Mouse (Mus musculus): Measurements from ENCODE around the gene Hoxd4. TPM values are rescaled to one million over a fixed set of nuclear protein-coding genes. Genes with fewer than 3 reads are reported as not detected.
A peak's percentile ranks its signal among the peaks of the same experiment; 100 is the strongest.

Gene Hoxd4
- polyA plus RNA-seq, 1 experiment from 2014 or later = not detected

- Histone ChIP-seq H3K9me3 (no peaks in the 10 kb centered on the region), H3K4me3 (peak overlapping the region; percentile 29), H3K4me1 (peaks cover 17% of the 10 kb centered on the region), H3K4me2 (peak overlapping the region; percentile 46), H3K9ac (no peak overlapping the region), H3K27ac (no peak overlapping the region), H3K36me3 (no peaks in the 10 kb centered on the region), H3K27me3 (peaks cover 100% of the 10 kb centered on the region)
- 1% methylated on average over 42 of the region's 42 CpGs for WGBS
- ATAC-seq (ENCODE audit: insufficient number of reproducible peaks, insufficient read depth, low FRiP score, low TSS enrichment, low read depth) = no peak
Measured at GRCm38 (mm10) chr2:74735851-74736687, 24.3 kb downstream of the Hoxd4 start.

GRCm38 (mm10) chr2:74736688-74737577, 25.2 kb downstream of the Hoxd4 start:
- H3K4me3 ChIP-seq = peak overlapping the region; percentile 29
- no peaks in the 10 kb centered on the region for H3K36me3 ChIP-seq
- H3K4me1 ChIP-seq = peaks cover 17% of the 10 kb centered on the region
- no peaks in the 10 kb centered on the region for H3K9me3 ChIP-seq
- peaks cover 99% of the 10 kb centered on the region for H3K27me3 ChIP-seq
- no peak overlapping the region for H3K9ac ChIP-seq
- no peak for ATAC-seq (ENCODE audit: insufficient number of reproducible peaks, insufficient read depth, low FRiP score, low TSS enrichment, low read depth)
- peak overlapping the region; percentile 46; the same call in 1 of the 2 replicates for H3K4me2 ChIP-seq
- 2% methylated on average over 15 of the region's 15 CpGs for WGBS
- H3K27ac ChIP-seq = no peak overlapping the region

GRCm38 (mm10) chr2:74737578-74738070, 25.9 kb downstream of the Hoxd4 start:
- H3K36me3 ChIP-seq = no peaks in the 10 kb centered on the region
- WGBS = 3% methylated on average over 7 of the region's 7 CpGs
- H3K4me1 ChIP-seq = peaks cover 16% of the 10 kb centered on the region
- H3K4me3 ChIP-seq = no peak overlapping the region
- no peak for ATAC-seq (ENCODE audit: insufficient number of reproducible peaks, insufficient read depth, low FRiP score, low TSS enrichment, low read depth)
- H3K9ac ChIP-seq = no peak overlapping the region
- H3K4me2 ChIP-seq = no peak overlapping the region
- H3K9me3 ChIP-seq = no peaks in the 10 kb centered on the region
- H3K27me3 ChIP-seq = peaks cover 99% of the 10 kb centered on the region
- H3K27ac ChIP-seq = no peak overlapping the region

- Histone ChIP-seq H3K4me2 (no peak overlapping the region), H3K36me3 (no peaks in the 10 kb centered on the region), H3K9me3 (no peaks in the 10 kb centered on the region), H3K27ac (no peak overlapping the region), H3K4me1 (peaks cover 12% of the 10 kb centered on the region; the same call in 1 of the 2 replicates), H3K27me3 (peaks cover 98% of the 10 kb centered on the region), H3K4me3 (no peak overlapping the region), H3K9ac (no peak overlapping the region)
- 3% methylated on average over 20 of the region's 20 CpGs for WGBS
- ATAC-seq (ENCODE audit: insufficient number of reproducible peaks, insufficient read depth, low FRiP score, low TSS enrichment, low read depth) = no peak
Measured at GRCm38 (mm10) chr2:74738623-74739475, 27.1 kb downstream of the Hoxd4 start.

GRCm38 (mm10) chr2:74739476-74739800, 27.7 kb downstream of the Hoxd4 start:
- Histone ChIP-seq H3K36me3 (no peaks in the 10 kb centered on the region), H3K9ac (no peak overlapping the region), H3K9me3 (no peaks in the 10 kb centered on the region), H3K27me3 (peaks cover 98% of the 10 kb centered on the region), H3K4me1 (peaks cover 12% of the 10 kb centered on the region; the same call in 1 of the 2 replicates), H3K27ac (no peak overlapping the region), H3K4me3 (no peak overlapping the region), H3K4me2 (no peak overlapping the region)
- WGBS = 9% methylated on average over 2 of the region's 2 CpGs
- ATAC-seq (ENCODE audit: insufficient number of reproducible peaks, insufficient read depth, low FRiP score, low TSS enrichment, low read depth) = no peak

GRCm38 (mm10) chr2:74739869-74740268, 28.1 kb downstream of the Hoxd4 start:
- H3K4me2 ChIP-seq = 0 out of 2 replicates have a peak overlapping the region, but pooled peaks have one; percentile 28
- H3K36me3 ChIP-seq = no peaks in the 10 kb centered on the region
- no peaks in the 10 kb centered on the region for H3K9me3 ChIP-seq
- no peak overlapping the region for H3K27ac ChIP-seq
- no peak for ATAC-seq (ENCODE audit: insufficient number of reproducible peaks, insufficient read depth, low FRiP score, low TSS enrichment, low read depth)
- H3K4me3 ChIP-seq = no peak overlapping the region
- H3K27me3 ChIP-seq = peaks cover 98% of the 10 kb centered on the region
- H3K4me1 ChIP-seq = peaks cover 12% of the 10 kb centered on the region; the same call in 1 of the 2 replicates
- H3K9ac ChIP-seq = no peak overlapping the region
- 2% methylated on average over 14 of the region's 14 CpGs for WGBS

- Histone ChIP-seq H3K4me3 (no peak overlapping the region; the same call in 1 of the 2 replicates), H3K9ac (no peak overlapping the region), H3K27ac (no peak overlapping the region), H3K4me1 (peaks cover 9% of the 10 kb centered on the region; the same call in 1 of the 2 replicates), H3K27me3 (peaks cover 98% of the 10 kb centered on the region), H3K4me2 (peak overlapping the region; percentile 28; the same call in 1 of the 2 replicates), H3K9me3 (no peaks in the 10 kb centered on the region), H3K36me3 (no peaks in the 10 kb centered on the region)
- ATAC-seq (ENCODE audit: insufficient number of reproducible peaks, insufficient read depth, low FRiP score, low TSS enrichment, low read depth) = no peak
- WGBS = 2% methylated on average over 43 of the region's 43 CpGs
Measured at GRCm38 (mm10) chr2:74740311-74741091, 28.8 kb downstream of the Hoxd4 start.

GRCm38 (mm10) chr2:74741252-74741978, 29.7 kb downstream of the Hoxd4 start:
- no peak overlapping the region for H3K9ac ChIP-seq
- no peaks in the 10 kb centered on the region for H3K36me3 ChIP-seq
- WGBS = 26% methylated on average over 2 of the region's 3 CpGs
- H3K4me3 ChIP-seq = no peak overlapping the region
- H3K27me3 ChIP-seq = peaks cover 98% of the 10 kb centered on the region
- no peak for ATAC-seq (ENCODE audit: insufficient number of reproducible peaks, insufficient read depth, low FRiP score, low TSS enrichment, low read depth)
- H3K27ac ChIP-seq = no peak overlapping the region
- H3K9me3 ChIP-seq = no peaks in the 10 kb centered on the region
- H3K4me1 ChIP-seq = peaks cover 3% of the 10 kb centered on the region; the same call in 1 of the 2 replicates
- no peak overlapping the region for H3K4me2 ChIP-seq

GRCm38 (mm10) chr2:74741979-74742277, 30.2 kb downstream of the Hoxd4 start:
- H3K4me1 ChIP-seq = peaks cover 7% of the 10 kb centered on the region; the same call in 1 of the 2 replicates
- peaks cover 98% of the 10 kb centered on the region for H3K27me3 ChIP-seq

More at GRCm38 (mm10) chr2:74741979-74742277, 30.2 kb downstream of the Hoxd4 start:
- Histone ChIP-seq H3K4me2 (no peak overlapping the region), H3K9me3 (no peaks in the 10 kb centered on the region), H3K36me3 (no peaks in the 10 kb centered on the region), H3K4me3 (no peak overlapping the region), H3K9ac (no peak overlapping the region), H3K27ac (no peak overlapping the region)
- ATAC-seq (ENCODE audit: insufficient number of reproducible peaks, insufficient read depth, low FRiP score, low TSS enrichment, low read depth) = no peak
